In genomic region chrX:77720298-77720697, GRCm38 (mm10) we compare ENCODE assay signal across 7 mouse cellular contexts.
DNase-seq lines count a peak whose midpoint lies in the region; ATAC-seq and TF ChIP-seq lines count a peak whose summit lies in the region.

No protein-coding gene starts in this region.

- DNase-seq in testis, postnatal 14 days (ENCODE audit: low spot score): peak; percentile 5
- no peak for DNase-seq in testis, postnatal 10 days (ENCODE audit: low spot score)
- DNase-seq in adipocyte (ENCODE audit: low spot score): peak; percentile 73
- DNase-seq in embryo, embryonic 11 days: peak; percentile 38
- peak; percentile 44 for DNase-seq in induced T-regulatory cell, adult 2 months (ENCODE audit: low read depth)
- DNase-seq in lung, embryonic 14.5 days: peak; percentile 71
- DNase-seq in skeletal muscle tissue, adult 2 months (ENCODE audit: low read depth, low spot score): peak; percentile 33

- H3K4me2 ChIP-seq in lung, embryonic 14.5 days: no peak overlapping the region

- no peaks in the 10 kb centered on the region for H3K9me3 ChIP-seq in lung, embryonic 14.5 days (ENCODE audit: low read depth, low read length)

- H3K4me1 ChIP-seq in lung, embryonic 14.5 days (ENCODE audit: insufficient read depth): no peaks in the 10 kb centered on the region

- H3K27me3 ChIP-seq in lung, embryonic 14.5 days (ENCODE audit: insufficient read depth, low read length): no peaks in the 10 kb centered on the region

- no peak for ATAC-seq in lung, embryonic 14.5 days (ENCODE audit: insufficient read depth)

- H3K36me3 ChIP-seq in lung, embryonic 14.5 days (ENCODE audit: insufficient read depth): no peaks in the 10 kb centered on the region

- 10% methylated on average over 2 of the region's 2 CpGs for WGBS in lung, embryonic 14.5 days

- TF ChIP-seq CTCF in lung, embryonic 14.5 days (IDR thresholded peaks at IDR 0.05; ENCODE audit: low read depth): peak; percentile 72

- no peak overlapping the region for H3K9ac ChIP-seq in lung, embryonic 14.5 days

- no peak overlapping the region for H3K4me3 ChIP-seq in lung, embryonic 14.5 days (ENCODE audit: low read depth, low read length)

- H3K27ac ChIP-seq in lung, embryonic 14.5 days (ENCODE audit: low read depth): no peak overlapping the region
